Mouse (Mus musculus): ENCODE results near the gene Kirrel. TPM values are rescaled to one million over a fixed set of nuclear protein-coding genes. Genes with fewer than 3 reads are reported as not detected.

Gene Kirrel
- polyA plus RNA-seq, 1 experiment from 2014 or later, result 4.1 TPM

DNA sequence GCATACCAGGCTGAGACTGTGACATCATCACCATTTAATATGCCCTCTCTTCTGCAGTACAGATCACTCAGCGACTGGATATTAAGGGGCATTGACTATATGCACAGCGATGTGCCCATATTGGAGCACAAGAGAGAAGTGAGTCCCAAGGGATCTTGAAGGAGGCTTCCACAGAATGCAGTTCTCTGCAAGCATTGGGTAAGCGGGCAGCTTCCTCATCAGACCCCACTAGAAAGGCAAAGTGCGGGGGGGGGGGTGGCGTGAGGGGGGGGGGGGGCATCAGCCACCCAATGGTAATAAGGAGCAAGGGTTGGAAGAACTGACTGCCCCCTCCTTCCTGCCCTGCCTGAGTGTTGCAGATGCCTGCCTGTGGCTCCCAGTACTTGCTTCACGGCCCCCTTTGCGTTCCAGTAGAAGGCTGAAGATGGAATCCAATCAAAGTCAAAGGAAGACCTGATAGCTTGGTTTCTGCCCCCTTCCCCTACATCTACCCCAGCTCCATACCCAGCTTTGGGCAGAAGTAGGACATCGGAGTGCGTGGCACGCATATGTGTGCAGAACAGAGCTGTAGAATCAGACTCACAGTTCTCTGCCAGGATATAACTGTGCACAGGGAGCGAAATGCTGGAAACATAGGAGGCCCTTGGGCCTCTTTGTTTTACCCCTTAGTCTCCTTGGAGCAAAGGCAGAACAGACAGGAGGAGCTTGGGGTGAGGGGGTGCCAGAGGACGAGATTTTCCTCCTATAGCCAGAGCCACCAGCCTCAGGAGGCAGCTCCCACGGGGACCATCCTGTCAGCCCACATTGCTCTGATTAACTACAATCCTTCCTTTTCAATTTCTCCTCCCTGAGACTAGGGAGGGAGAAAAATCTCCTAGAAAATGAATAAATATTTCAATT lies 3.1 kb downstream of the Kirrel start:
- no peaks in the 10 kb centered on the region for H3K36me3 ChIP-seq (replicated peaks; ENCODE audit: control insufficient read depth, insufficient read depth)
- H3K4me1 ChIP-seq (replicated peaks; ENCODE audit: control insufficient read depth, insufficient read depth, low read length), result peaks cover 42% of the 10 kb centered on the region
- no peaks in the 10 kb centered on the region for H3K27me3 ChIP-seq (ENCODE audit: control insufficient read depth, insufficient read depth, low read length)
- peak overlapping the region; percentile 53 for H3K4me3 ChIP-seq (replicated peaks; ENCODE audit: low read length)
- H3K4me2 ChIP-seq (replicated peaks), result peak overlapping the region; percentile 65
- H3K27ac ChIP-seq, result peak overlapping the region; percentile 81
- DNase-seq (ENCODE audit: low spot score) (no peak), ATAC-seq (ENCODE audit: low FRiP score) (0 out of 2 replicates have a peak, but pooled peaks have one; percentile 12)
- no peaks in the 10 kb centered on the region for H3K9me3 ChIP-seq (ENCODE audit: control insufficient read depth, low read length)
- 29% methylated on average over 12 of the region's 13 CpGs for WGBS
- H3K9ac ChIP-seq, result peak overlapping the region; percentile 70

DNA sequence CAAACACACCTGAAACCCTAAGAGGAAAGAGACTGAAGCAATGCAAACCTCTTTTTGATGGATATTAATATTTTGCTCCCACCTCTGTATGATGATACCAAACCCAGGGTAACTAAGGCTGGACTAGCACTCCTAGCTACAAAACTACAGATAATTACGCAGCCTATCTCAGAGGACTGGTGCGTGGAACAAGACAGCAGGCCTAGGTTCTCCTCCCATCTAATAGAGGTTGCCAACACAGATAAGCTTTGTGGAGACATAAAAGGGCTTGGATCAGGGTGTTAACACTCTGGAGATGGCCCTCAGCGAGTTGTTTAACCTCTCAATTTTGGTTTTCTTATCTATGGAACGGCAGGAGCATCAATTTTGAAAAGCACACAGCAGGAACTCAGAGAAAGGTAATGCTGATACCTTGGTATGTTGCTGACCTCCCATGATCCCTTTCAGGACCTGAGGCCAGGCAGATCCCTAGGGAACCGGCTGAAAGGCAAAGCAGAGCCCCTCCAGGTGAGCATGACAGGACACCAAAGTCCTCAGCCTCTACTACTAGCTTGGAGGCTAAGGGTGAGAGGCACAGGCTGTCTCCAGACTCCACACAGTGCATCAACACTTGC lies 5.0 kb downstream of the Kirrel start:
- Histone ChIP-seq H3K4me3 (replicated peaks; ENCODE audit: low read length) (no peak overlapping the region), H3K27me3 (ENCODE audit: control insufficient read depth, insufficient read depth, low read length) (no peaks in the 10 kb centered on the region), H3K9ac (no peak overlapping the region), H3K36me3 (replicated peaks; ENCODE audit: control insufficient read depth, insufficient read depth) (no peaks in the 10 kb centered on the region), H3K9me3 (ENCODE audit: control insufficient read depth, low read length) (no peaks in the 10 kb centered on the region), H3K4me1 (replicated peaks; ENCODE audit: control insufficient read depth, insufficient read depth, low read length) (peaks cover 49% of the 10 kb centered on the region), H3K27ac (no peak overlapping the region), H3K4me2 (replicated peaks) (peak overlapping the region; percentile 65)
- WGBS, result 55% methylated on average over 5 of the region's 5 CpGs
- no peak for DNase-seq (ENCODE audit: low spot score)
- ATAC-seq (ENCODE audit: low FRiP score), result no peak

DNA sequence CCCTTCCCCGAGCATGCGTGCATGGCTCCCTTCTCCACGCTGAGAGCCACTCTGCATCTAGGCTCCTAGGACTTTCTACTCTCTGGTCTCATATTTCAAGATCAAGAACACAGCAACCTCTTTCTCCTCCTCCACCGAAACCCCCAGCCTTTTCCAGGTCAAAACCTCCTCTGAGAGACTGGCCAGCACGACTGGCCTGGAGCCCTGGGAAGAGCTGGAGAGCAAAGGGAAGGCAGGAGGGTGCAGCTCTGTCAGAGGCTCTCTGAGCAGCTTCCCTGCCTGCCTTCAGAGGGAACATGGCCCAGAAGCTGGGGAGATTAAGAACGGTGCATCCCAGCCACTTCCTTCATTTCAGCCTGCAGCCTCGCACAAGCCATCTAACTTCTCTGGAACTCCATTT lies 5.8 kb downstream of the Kirrel start:
- no peak overlapping the region for H3K9ac ChIP-seq
- H3K9me3 ChIP-seq (ENCODE audit: control insufficient read depth, low read length), result no peaks in the 10 kb centered on the region
- no peaks in the 10 kb centered on the region for H3K27me3 ChIP-seq (ENCODE audit: control insufficient read depth, insufficient read depth, low read length)
- no peak overlapping the region for H3K4me3 ChIP-seq (replicated peaks; ENCODE audit: low read length)
- 75% methylated on average over 7 of the region's 7 CpGs for WGBS
- no peaks in the 10 kb centered on the region for H3K36me3 ChIP-seq (replicated peaks; ENCODE audit: control insufficient read depth, insufficient read depth)
- H3K4me1 ChIP-seq (replicated peaks; ENCODE audit: control insufficient read depth, insufficient read depth, low read length), result peaks cover 56% of the 10 kb centered on the region
- no peak overlapping the region for H3K27ac ChIP-seq
- no peak for DNase-seq (ENCODE audit: low spot score)
- H3K4me2 ChIP-seq (replicated peaks), result peak overlapping the region; percentile 65; the same call in 1 of the 2 replicates
- ATAC-seq (ENCODE audit: low FRiP score), result no peak

DNA sequence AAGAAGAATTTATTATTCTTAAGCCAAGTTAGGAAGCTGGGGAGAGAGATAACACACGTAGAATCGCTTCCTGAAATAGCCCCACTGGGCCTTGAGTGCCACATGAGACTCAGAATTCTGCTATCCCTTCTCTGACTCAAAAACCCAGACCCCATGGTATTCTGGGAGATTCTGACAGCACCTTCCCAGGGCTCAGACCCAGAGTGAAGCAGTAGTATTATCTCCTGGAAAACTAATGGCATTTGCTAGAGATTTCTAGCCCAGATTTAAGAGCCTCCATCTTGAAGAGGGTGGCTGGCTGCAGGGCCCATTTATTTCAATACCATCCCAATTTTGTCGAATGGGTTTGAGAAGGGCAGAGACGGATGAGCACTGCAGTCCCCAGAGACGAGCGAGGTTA lies 6.9 kb downstream of the Kirrel start:
- no peak for DNase-seq (ENCODE audit: low spot score)
- Histone ChIP-seq H3K36me3 (replicated peaks; ENCODE audit: control insufficient read depth, insufficient read depth) (no peaks in the 10 kb centered on the region), H3K4me1 (replicated peaks; ENCODE audit: control insufficient read depth, insufficient read depth, low read length) (peaks cover 64% of the 10 kb centered on the region), H3K27me3 (ENCODE audit: control insufficient read depth, insufficient read depth, low read length) (no peaks in the 10 kb centered on the region), H3K9me3 (ENCODE audit: control insufficient read depth, low read length) (no peaks in the 10 kb centered on the region), H3K27ac (no peak overlapping the region), H3K9ac (no peak overlapping the region), H3K4me3 (replicated peaks; ENCODE audit: low read length) (no peak overlapping the region), H3K4me2 (replicated peaks) (no peak overlapping the region)
- WGBS, result 59% methylated on average over 6 of the region's 6 CpGs
- no peak for ATAC-seq (ENCODE audit: low FRiP score)

DNA sequence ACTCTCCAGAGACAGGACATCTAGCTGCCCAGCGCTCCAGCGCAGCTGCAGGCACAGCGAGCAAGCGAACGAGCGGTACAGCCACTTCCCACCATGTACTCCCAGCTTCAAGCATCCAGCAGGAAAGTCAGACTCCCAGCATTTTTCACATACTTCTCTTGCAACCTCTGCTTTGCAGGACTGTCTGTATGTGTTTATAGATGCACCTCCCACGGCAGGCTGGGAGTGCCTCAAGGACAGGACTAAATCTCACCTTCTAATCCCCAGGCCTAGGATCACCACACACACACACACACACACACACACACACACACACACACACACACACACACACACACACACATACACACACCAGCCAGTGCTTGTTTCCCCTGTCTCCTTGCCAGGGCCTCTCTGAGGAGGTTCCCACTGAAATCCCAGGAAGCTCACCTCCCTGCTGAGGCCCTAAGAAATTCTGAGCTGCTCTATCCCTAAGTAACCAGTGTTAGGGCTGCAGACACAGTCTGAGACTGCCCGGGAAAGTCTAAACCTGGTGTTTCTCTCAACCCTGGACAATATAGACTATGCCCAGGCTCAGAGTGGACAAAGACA lies 9.2 kb downstream of the Kirrel start:
- Histone ChIP-seq H3K4me1 (replicated peaks; ENCODE audit: control insufficient read depth, insufficient read depth, low read length) (peaks cover 68% of the 10 kb centered on the region), H3K9ac (peak overlapping the region; percentile 21; the same call in 1 of the 2 replicates), H3K27me3 (ENCODE audit: control insufficient read depth, insufficient read depth, low read length) (no peaks in the 10 kb centered on the region), H3K4me3 (replicated peaks; ENCODE audit: low read length) (no peak overlapping the region), H3K9me3 (ENCODE audit: control insufficient read depth, low read length) (no peaks in the 10 kb centered on the region), H3K36me3 (replicated peaks; ENCODE audit: control insufficient read depth, insufficient read depth) (no peaks in the 10 kb centered on the region), H3K27ac (peak overlapping the region; percentile 63), H3K4me2 (replicated peaks) (peak overlapping the region; percentile 9; the same call in 1 of the 2 replicates)
- DNase-seq (ENCODE audit: low spot score), result no peak
- 37% methylated on average over 8 of the region's 8 CpGs for WGBS
- no peak for ATAC-seq (ENCODE audit: low FRiP score)

DNA sequence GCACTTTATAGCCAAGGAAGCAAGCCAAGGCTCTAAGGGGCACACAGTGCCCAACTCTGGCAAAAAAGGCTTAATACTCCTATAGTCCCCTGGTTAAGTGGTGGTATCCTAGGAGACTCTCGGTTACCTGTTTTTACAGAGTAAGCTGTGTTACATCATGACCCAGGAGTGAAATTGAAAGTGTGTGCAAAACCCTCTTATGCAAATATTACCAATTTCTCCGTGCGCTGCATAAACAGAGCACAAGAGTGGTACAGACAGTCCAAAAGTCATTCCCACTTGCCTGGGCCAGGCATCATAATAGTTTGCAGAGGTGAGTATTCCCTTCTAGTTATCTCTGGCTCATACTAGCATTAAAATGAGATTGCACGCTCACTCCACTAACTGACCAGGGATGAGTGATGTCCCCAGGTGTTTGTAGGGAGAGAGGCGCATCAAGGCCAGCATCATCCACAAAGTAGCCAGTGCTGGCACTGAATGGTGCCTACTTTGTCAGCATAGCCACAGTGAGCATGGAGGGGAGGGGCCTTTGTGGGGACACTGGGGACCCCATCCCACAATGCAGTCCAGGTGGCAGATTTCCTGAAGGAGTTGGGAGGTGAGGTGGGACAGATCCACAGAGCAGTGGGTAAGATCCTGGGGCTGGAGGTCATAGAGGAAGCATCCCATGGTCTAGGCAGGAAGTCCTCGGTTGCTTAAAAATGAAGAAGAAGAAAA lies 10.3 kb downstream of the Kirrel start:
- Histone ChIP-seq H3K27me3 (ENCODE audit: control insufficient read depth, insufficient read depth, low read length) (no peaks in the 10 kb centered on the region), H3K4me2 (replicated peaks) (no peak overlapping the region), H3K4me1 (replicated peaks; ENCODE audit: control insufficient read depth, insufficient read depth, low read length) (peaks cover 63% of the 10 kb centered on the region), H3K27ac (no peak overlapping the region), H3K9me3 (ENCODE audit: control insufficient read depth, low read length) (no peaks in the 10 kb centered on the region), H3K9ac (no peak overlapping the region), H3K4me3 (replicated peaks; ENCODE audit: low read length) (no peak overlapping the region), H3K36me3 (replicated peaks; ENCODE audit: control insufficient read depth, insufficient read depth) (no peaks in the 10 kb centered on the region)
- no peak for ATAC-seq (ENCODE audit: low FRiP score)
- 86% methylated on average over 6 of the region's 6 CpGs for WGBS
- no peak for DNase-seq (ENCODE audit: low spot score)

DNA sequence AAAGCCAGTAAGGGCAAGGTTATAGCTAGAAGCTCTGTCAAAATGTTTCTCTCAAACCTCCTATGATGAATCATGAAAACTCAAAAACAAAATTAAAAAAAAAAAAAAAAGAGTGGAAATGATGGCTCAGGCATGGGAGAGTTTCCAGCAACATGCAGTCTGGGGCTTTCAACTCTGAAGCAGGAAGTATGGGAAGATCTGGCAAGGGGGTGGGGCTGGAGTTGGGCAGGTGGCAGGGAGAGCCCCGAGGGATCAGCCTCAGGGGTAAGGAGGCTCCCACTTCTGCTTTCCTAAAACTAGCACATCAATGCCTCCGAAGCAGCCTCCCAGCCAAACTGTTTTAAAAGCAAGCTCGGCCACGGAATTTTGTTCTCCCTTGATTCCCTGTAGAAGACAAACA lies 11.4 kb downstream of the Kirrel start:
- peaks cover 72% of the 10 kb centered on the region for H3K4me1 ChIP-seq (replicated peaks; ENCODE audit: control insufficient read depth, insufficient read depth, low read length)
- no peaks in the 10 kb centered on the region for H3K36me3 ChIP-seq (replicated peaks; ENCODE audit: control insufficient read depth, insufficient read depth)
- WGBS, result 50% methylated on average over 4 of the region's 4 CpGs
- H3K9me3 ChIP-seq (ENCODE audit: control insufficient read depth, low read length), result no peaks in the 10 kb centered on the region
- ATAC-seq (ENCODE audit: low FRiP score) (no peak), DNase-seq (ENCODE audit: low spot score) (no peak)
- H3K27ac ChIP-seq, result no peak overlapping the region
- H3K4me2 ChIP-seq (replicated peaks), result no peak overlapping the region
- no peaks in the 10 kb centered on the region for H3K27me3 ChIP-seq (ENCODE audit: control insufficient read depth, insufficient read depth, low read length)
- no peak overlapping the region for H3K9ac ChIP-seq
- H3K4me3 ChIP-seq (replicated peaks; ENCODE audit: low read length), result no peak overlapping the region

DNA sequence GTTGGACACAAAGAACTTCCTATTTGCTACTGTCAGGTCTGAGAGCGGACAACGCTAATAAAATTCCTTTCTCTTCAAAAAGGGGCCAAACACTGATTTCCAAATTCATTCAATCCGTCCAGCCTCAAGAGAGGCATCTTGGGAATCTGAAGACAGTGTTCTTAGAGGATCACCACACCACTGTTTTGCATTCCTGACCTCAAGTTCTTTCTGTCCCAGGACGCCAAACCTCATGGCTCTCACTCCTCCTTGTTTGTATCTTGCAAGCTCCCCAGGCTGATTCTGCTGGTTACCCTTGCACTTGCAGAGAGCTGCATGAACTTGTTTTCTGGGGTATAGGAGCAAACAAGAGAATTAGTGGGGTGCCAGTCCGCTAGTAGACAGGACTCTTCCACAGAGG lies 12.2 kb downstream of the Kirrel start:
- H3K4me3 ChIP-seq (replicated peaks; ENCODE audit: low read length), result no peak overlapping the region
- DNase-seq (ENCODE audit: low spot score) (no peak), ATAC-seq (ENCODE audit: low FRiP score) (no peak)
- H3K4me1 ChIP-seq (replicated peaks; ENCODE audit: control insufficient read depth, insufficient read depth, low read length), result peaks cover 72% of the 10 kb centered on the region
- 77% methylated on average over 5 of the region's 5 CpGs for WGBS
- H3K4me2 ChIP-seq (replicated peaks), result no peak overlapping the region
- H3K27ac ChIP-seq, result no peak overlapping the region
- H3K36me3 ChIP-seq (replicated peaks; ENCODE audit: control insufficient read depth, insufficient read depth), result no peaks in the 10 kb centered on the region
- no peaks in the 10 kb centered on the region for H3K9me3 ChIP-seq (ENCODE audit: control insufficient read depth, low read length)
- H3K9ac ChIP-seq, result no peak overlapping the region
- no peaks in the 10 kb centered on the region for H3K27me3 ChIP-seq (ENCODE audit: control insufficient read depth, insufficient read depth, low read length)

DNA sequence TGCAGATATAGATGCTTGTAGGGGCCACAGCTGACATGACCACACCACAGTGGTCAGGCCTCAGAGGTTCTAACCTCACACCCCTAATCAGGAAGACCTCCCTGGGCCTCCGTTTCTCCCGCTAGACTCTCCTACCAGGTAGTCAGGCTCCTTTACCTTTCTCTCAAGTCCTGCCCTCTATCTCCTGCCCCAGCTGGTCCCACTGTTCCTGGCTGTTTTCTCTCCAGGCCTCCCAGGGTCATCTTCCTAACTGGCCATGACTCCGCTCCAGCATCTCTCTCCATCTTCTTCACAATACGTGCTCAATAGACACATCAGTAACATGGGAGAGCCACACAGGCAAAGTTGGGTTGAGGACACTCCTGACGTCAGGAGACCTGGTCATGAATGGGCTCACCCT lies 12.9 kb downstream of the Kirrel start:
- Histone ChIP-seq H3K36me3 (replicated peaks; ENCODE audit: control insufficient read depth, insufficient read depth) (no peaks in the 10 kb centered on the region), H3K9ac (no peak overlapping the region), H3K4me1 (replicated peaks; ENCODE audit: control insufficient read depth, insufficient read depth, low read length) (peaks cover 76% of the 10 kb centered on the region), H3K27me3 (ENCODE audit: control insufficient read depth, insufficient read depth, low read length) (no peaks in the 10 kb centered on the region), H3K4me2 (replicated peaks) (no peak overlapping the region), H3K4me3 (replicated peaks; ENCODE audit: low read length) (no peak overlapping the region), H3K27ac (peak overlapping the region; percentile 78), H3K9me3 (ENCODE audit: control insufficient read depth, low read length) (no peaks in the 10 kb centered on the region)
- DNase-seq (ENCODE audit: low spot score) (no peak), ATAC-seq (ENCODE audit: low FRiP score) (no peak)
- 87% methylated on average over 5 of the region's 5 CpGs for WGBS
